Mouse (Mus musculus): ENCODE measurements around the gene BC005624.

DNA sequence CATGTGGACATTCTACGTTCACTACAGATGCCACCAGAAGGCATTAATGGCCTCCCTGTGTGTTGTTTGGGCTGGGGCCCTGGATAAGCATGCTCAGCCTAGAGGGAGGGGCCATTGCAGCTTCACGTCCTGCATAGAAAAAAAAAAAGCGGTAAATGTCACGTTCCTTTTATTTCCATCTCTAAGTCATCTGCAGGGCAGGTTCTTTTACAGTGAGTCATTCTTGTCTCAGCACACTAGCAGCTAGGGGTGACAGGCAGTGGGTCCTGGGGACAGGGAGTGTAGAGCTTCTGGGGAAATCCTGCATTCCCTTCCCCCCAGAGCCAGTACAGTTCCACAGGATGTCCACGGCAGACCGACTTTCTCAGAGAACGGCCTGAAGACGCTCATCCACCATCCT lies 44.6 kb upstream of the BC005624 start:
- TF ChIP-seq EP300 (IDR thresholded peaks at IDR 0.05) (no peak), CTCF (IDR thresholded peaks at IDR 0.05) (no peak)

Measured in lung, postnatal 0 days (tissue).